Mouse (Mus musculus) liver, embryonic 14.5 days (tissue): Measurements from ENCODE around the gene Lipk.

Experiments
- CTCF ChIP-seq: IDR thresholded peaks from 2 replicates; pipeline ENCODE4 v1.5.1; 2016; ENCODE audit warnings: antibody characterized with exemption, low read depth, control low read depth
- EP300 ChIP-seq: IDR thresholded peaks from 2 replicates; pipeline ENCODE4 v1.6.1; 2016; ENCODE audit warnings: antibody characterized with exemption, low read depth

GRCm38 (mm10) chr19:34066779-34067472, 58.8 kb downstream of the Lipk start, which contains the start of gene Lipn:
- TF ChIP-seq CTCF: no peak
- no peak for TF ChIP-seq EP300
